Mouse (Mus musculus) natural killer cell, adult 2 months (primary cell): ENCODE measurements at regions not wholly inside any gene's neighbourhood (a gene's known extent, or its start where the extent isn't known, plus 50 kb on each side); places are given as distances from the start of the nearest gene placed in this dataset.

ENCODE experiments used
- DNase-seq, 2 experiments: peaks; one replicate each; pipeline ENCODE4 v3.0.0; 2022; ENCODE audit warnings: low spot score in 2 of 2

DNA sequence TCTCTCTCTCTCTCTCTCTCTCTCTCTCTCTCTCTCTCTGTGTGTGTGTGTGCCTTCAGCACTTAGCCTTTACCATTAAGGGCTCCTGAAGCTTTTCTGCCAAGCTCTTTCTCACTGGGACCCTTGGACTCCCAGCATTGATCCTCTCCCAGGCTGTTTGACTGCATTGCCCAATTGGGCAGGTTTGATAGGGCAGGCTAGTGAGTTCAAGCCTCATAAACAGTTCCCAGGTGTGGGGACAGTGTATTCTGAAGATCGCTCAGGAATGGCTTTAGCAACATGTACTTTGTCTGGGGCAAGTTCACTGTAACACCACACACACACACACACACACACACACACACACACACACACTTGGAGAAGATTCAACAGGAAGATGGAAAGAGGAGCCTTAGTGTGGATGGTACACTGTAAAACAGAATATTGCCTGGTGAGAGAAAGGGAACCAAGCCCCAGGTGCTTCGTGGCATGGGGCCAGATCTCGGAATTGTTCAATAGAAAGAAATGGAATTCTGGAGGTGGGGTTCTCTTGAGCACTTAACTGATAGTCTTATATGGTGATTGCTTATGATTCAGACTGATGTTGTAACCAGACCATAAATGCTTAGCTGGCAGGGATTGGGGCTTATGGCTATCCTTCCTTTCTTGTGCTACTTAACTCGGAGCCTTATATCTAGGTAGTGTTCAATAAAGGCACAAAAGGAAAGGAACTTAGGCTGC lies 229.5 kb downstream of the 4933412E24Rik start:
- no peak for DNase-seq

DNA sequence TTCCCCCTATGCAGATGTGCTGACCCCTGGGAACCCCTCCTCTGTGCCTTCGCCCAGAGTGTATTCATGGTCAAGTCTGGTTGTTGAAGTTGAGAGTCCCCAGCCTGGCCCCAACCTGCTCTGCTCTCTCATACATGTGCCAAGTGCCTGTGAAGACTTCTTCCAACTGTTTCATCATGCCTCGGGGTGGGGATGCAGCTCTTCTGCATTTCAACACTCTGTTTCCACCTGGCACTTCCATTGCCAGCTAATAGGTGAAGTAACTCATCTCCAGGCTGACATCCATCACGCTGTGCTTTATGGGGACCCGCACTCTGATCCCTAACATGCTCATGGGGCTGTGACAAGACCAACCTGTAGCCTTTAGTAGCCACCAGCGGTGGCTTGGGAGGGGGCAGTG lies 230.4 kb downstream of the 4933412E24Rik start:
- no peak for DNase-seq

- DNase-seq, result no peak
Observed at GRCm38 (mm10) chr15:59784556-59784929, 231.9 kb downstream of the 4933412E24Rik start.

GRCm38 (mm10) chr15:59783782-59784555 lies 232.4 kb downstream of the 4933412E24Rik start:
- peak in 1 of 2 experiments; percentile 25 for DNase-seq

DNA sequence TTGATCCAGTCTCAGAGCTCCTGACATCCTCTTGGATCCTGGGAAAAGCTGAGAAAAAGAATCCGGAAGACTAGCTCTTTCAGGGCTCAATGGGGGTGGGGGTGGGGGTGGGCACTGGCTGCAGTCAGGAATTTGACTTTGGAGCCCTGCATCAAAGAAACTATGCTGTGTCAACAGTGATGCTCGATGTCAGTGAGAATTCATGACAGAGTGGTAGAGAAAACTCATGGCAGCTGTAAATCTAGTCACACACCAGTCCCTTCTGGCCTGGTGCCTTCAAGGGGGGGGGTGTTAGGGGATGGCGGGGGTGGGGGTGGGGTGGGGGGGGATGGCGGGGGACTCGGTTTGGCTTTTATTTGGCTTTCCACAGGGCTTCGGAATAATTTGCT lies 233.0 kb downstream of the 4933412E24Rik start:
- DNase-seq, result no peak

- no peak for DNase-seq
Observed at GRCm38 (mm10) chr15:59780506-59780905, 235.9 kb downstream of the 4933412E24Rik start.

- no peak for DNase-seq
Observed at GRCm38 (mm10) chr15:59777307-59777871, 239.0 kb downstream of the 4933412E24Rik start.

- DNase-seq, result no peak
Observed at GRCm38 (mm10) chr15:59775781-59776180, 240.6 kb downstream of the 4933412E24Rik start.

- no peak for DNase-seq
Observed at GRCm38 (mm10) chr15:59773983-59774382, 242.4 kb downstream of the 4933412E24Rik start.

DNA sequence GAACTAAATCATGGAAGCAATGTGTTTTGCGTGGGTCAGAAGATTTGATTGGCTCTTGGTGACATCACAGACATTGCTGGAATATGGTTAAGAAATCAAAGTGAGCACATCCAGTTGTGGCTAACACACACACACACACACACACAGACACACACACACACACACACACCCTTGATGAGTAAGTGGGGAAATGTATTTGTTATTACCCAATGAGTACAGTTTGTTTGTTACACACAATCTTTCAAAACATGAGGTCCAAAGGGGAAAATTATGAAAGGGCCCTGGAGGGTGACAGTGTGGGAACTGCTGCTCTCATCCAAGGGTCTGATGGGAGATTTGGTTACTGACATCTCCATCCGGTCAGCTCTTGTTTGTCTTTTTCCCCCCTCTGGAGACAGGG lies 243.8 kb downstream of the 4933412E24Rik start:
- DNase-seq, result no peak

DNA sequence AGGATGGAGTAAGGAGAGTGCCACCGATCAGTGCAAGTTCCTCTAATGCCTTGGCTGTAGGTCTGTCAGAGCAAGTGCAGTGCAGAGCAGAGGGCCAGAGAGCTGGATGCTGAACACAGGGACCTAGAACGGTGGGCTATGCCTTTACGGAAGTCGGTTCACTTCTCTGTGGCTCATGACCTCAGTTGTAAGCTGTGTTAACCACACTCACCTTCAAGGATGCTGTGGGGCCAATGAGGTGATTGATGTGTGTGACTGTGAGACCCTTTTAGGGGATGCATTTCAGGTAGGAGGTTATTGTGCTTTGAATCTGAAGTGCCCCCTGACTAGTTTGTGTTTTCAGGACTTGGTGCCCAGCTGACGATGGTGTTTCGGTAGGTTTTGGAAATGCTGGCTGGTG lies 254.4 kb downstream of the 4933412E24Rik start:
- peak; percentile 29 to 52 for DNase-seq

GRCm38 (mm10) chr15:59760490-59760889 lies 255.9 kb downstream of the 4933412E24Rik start:
- DNase-seq, result no peak

GRCm38 (mm10) chr15:59759566-59759965 lies 256.8 kb downstream of the 4933412E24Rik start:
- peak; percentile 42 to 57 for DNase-seq

DNA sequence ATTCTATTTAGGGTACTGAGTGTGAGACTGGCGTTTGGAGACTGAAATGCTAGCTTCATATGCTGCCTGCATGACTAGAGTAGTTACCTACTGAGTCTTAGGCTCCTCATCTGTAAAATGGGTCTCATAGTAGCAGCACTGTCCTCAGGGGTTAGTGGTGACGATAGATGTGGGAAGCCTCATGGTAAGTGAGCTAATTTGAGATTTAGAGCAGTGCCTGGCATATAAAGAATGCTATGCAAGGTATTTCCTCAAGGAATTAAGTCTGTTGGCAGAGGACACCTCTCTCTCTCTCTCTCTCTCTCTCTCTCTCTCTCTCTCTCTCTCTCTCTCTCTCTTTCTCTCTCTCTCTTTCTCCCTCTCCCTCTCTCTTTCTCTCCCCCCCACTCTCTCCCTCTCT lies 257.4 kb downstream of the 4933412E24Rik start:
- no peak for DNase-seq

DNA sequence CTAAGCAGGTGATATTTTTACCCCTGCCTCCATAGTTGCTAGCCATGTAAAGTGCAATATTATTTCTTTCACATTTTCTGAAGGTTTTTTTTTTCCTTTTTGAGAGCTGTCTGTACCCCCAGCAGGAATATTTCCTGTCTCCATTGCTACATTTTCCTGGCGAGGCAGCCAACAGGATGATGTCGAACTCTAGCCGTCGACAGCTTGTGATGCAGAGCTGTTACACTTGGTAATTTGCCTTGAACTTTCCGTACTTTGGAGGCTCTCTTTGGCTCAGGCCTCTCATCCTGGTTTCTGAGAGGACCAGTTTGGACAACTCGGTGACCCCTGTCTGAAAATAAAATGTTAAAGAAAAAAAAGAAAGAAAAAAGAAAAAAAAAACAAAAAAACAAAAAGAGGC lies 260.3 kb downstream of the 4933412E24Rik start:
- no peak for DNase-seq

GRCm38 (mm10) chr15:59754906-59755305 lies 261.5 kb downstream of the 4933412E24Rik start:
- DNase-seq, result no peak

DNA sequence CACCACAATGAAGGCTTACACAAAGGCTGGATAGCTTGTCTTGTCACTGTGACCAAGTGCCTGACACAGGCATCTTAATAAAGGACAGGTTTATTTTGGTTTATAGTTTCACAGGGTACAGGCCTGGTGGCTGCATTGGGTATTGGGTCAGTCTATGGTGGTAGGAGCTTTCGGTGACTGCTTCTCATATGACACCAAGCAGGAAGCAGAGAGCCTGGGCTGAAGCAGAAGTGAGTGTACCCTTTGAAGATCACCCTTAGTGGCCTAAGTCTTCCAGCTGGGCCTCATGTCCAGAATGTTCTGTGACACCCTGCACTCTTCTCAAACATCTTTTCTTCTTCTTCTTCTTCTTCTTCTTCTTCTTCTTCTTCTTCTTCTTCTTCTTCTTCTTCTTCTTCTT lies 264.1 kb downstream of the 4933412E24Rik start:
- no peak for DNase-seq

DNA sequence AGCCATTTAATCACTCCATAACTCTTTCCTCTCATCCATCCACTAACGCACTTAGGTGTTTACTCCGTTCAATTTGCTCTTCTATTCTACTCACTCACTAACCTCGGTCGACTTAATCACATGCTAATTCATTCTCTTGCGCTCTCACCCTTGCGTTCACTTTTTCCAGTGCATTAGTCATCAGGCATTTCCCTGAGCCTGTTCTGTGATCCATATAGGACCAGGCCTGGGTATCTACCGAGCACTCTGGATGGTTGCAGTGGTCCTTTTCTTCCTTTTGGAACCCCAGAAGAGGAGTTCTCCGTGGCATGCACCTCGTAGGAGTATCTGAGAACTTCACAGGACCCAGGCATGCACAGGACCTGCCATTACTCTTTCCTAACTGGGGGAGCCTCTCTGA lies 270.1 kb downstream of the 4933412E24Rik start:
- DNase-seq, result no peak

DNA sequence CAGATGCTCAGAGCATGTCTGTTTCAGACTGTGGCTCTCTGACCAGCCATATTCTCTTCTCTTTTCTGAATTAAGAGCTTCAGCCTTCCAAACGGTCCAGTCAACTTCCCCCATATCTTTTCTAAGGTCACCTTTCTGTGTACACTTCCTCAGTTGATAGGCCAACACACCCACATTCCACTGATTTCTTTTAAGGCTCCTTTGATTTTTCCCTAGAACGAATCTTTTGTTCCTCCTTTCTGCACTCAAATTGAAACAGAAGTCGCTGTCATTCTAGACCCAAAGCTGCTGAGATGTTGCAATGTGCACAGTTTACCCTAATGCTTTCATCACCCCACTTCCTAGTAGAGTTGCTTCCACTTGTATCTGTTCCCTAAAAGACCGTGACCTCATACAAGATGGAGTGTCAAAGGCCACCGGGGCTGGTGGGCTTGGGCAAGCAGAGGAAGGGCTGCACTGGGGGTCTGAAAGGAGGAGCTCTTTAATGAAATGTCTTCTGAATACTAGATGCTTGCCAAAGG lies 271.9 kb downstream of the 4933412E24Rik start:
- DNase-seq, result no peak

DNA sequence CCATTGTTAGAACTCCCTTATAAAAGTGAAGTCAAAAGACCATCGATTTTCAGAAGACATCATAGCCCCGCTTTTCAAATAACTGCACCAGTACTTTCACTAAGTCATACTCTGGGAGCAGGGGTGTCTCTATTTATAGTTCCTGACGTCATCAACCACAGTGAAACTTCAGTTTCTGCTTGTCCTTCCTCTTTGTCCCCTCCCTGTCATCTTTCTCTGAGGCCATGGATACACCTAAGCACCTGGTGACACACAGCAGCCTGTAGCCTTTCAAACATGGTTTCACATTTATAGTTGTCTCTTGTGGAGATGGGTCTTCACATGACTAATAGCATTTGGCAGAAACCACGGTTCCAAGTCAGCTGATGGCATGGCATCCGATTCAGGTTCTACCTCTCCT lies 277.2 kb downstream of the 4933412E24Rik start:
- peak in 1 of 2 experiments; percentile 46 for DNase-seq

DNA sequence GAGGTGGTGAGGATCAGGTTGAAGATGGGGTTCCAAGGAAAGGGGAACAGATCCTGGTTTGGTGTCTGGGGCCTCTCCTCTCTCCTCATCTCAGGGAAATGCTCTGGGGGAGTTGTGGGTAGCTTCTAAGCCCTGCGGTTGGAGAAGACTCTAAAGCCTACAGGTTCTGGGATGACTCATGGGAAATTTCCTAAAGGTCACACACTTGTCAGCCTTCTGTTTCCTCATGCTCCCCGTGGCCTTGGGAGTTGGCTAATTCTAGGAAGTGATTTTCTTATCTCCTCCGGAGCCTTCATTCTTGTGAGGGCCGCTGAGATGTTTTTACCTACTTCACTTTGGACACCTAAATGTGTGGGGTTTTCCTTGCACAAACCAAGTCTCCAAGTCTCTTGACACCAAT lies 279.2 kb downstream of the 4933412E24Rik start:
- no peak for DNase-seq

DNA sequence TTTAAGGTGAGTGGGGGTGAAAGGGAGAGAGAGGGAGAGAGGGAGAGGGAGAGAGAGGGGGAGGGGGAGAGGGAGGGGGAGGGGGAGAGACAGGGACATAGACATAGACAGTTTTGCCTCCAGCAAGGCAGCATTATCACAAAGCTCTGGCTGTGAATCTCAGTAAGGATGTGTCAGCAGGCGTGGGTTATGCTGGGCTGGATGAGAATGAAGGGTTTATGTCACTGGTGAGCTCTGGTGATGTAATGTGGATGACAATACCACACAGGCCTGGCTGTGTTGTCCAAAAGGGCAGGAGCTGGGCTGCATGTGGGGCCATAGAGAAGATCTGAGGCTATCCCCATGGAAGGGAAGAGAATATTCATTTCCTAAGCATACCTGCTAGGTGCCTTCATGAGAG lies 282.0 kb downstream of the 4933412E24Rik start:
- DNase-seq, result no peak

DNA sequence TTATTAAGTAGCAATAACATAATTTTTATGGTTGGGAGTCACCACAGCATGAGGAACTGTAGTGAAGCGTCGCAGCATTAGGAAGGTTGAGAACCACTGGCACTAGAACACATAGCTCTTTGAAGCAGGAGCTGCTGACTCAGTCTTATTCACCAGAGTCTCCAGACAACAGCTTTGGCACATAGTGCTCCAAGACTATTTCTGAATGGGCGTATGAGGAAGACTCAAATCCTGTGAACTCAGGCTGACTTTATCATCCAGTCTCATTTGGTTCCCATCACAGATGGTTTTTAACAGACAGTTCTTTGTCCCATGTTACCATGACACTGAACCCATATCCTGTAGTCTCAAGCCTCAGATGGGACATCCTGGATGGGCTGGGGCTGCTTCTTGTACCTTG lies 282.5 kb downstream of the 4933412E24Rik start:
- no peak for DNase-seq
